Mouse (Mus musculus): ENCODE measurements around the gene Sel1l.
A peak's percentile ranks its signal among the peaks of the same experiment; 100 is the strongest.
"Not testable (repeated sequence)": the region's sequence is repeated elsewhere in the genome, so short reads cannot be mapped to it uniquely, and the experiment has no call there.

Sel1l gene

DNA sequence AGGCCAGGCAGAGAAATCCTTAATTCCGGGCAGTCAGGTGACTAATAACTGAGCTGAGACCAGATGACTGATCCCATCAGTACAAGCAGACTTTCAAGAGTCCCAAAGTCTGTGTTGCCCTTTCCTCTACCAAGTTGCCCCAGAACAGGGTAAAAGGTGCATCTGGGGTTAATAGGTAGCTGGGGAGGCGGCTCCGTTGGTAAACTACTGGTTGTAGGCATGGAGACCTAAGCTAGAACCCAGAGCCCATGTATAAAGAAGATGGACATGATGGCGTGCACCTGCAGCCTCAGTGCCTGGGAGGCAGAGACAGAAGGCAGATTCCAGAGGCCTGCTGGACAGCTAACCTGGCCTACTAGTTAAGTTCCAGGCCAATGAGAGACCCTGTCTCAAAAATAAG lies 30.2 kb downstream of the Sel1l start:
- no peak for DNase-seq (ENCODE audit: low spot score)

- peak; percentile 13 for DNase-seq (ENCODE audit: low spot score)
Measured at GRCm38 (mm10) chr12:91815990-91816389, 33.0 kb downstream of the Sel1l start.

GRCm38 (mm10) chr12:91815552-91815951 lies 33.4 kb downstream of the Sel1l start:
- no peak for DNase-seq (ENCODE audit: low spot score)

- no peak for DNase-seq (ENCODE audit: low spot score)
Measured at GRCm38 (mm10) chr12:91808911-91809310, 40.0 kb downstream of the Sel1l start.

- DNase-seq (ENCODE audit: low spot score), result no peak
Measured at GRCm38 (mm10) chr12:91807761-91808160, 41.2 kb downstream of the Sel1l start.

DNA sequence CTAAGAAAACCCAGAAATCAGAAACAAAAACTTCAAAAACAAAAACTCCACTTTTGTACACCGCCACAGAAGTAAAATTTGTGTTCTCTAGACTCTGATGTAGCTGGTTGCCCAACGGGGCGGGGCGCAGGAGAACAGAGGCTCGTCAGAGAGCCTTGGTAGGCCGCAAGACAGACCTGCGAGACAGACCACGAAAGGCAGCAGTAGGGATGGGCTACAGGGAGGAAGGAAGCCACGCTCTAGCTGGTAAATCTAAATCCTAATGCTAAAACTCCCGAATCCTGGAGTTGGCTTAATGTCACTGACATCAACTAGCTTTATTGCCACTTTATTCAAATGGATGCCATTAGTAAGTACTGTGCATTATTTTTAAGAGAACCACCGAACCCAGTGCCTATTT lies 41.9 kb downstream of the Sel1l start:
- no peak for DNase-seq (ENCODE audit: low spot score)

GRCm38 (mm10) chr12:91804262-91804661 lies 44.7 kb downstream of the Sel1l start:
- no peak for DNase-seq (ENCODE audit: low spot score)

- DNase-seq (ENCODE audit: low spot score), result no peak
Measured at GRCm38 (mm10) chr12:91803207-91803932, 45.6 kb downstream of the Sel1l start.

DNA sequence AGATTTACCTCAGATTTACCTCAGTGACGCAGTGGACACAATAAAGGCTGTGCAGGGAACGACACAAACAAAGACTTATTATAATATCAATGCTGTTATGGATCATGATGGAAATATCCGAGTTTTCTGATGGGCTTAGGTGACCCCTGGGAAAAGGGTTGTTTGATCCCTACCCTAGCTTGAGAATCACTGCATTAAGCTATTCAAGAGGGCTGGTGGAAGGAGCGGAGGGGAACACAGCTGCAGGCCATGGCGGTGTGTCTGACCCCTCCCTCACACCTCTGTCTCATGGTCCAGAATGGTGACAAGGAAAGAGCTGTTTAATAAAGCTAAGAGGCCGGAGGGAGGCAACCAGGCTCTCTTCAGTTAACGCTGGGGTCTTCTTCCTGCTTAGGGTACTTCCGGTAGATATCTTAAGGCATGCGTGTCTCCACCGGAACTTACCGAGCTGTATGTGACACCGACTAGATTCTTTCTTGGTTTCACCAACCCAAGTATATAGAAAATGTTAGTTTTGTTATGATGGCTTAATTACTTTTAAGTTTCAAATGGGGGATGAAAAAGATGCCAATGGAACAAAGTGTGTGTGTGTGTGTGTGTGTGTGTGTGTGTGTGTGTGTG lies 46.3 kb downstream of the Sel1l start:
- DNase-seq (ENCODE audit: low spot score), result no peak

DNA sequence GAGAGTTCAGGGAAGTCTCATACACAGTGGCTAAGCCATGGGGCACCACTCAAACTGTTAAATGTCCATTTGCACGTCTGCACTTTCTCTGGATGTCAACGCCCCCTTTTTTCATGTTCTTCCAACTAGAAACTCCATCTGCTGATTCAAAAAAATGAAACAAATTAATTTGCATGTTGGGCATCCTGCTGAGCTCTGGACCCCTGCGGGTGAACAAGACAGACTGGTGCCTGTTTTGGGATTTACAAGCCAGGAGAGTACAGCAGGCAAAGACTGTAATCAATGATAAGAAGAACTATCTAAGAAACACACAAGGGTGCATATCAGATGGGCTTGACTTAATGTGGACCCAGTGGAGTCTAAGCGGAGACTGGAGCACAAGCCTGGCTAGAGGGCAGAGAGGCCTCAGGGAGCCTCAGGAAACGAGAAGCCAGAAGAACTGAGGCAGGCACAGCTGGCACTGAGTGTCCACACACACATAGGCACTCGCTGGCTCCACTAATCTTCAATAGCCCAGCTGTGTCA lies 48.0 kb downstream of the Sel1l start:
- no peak for DNase-seq (ENCODE audit: low spot score)

DNA sequence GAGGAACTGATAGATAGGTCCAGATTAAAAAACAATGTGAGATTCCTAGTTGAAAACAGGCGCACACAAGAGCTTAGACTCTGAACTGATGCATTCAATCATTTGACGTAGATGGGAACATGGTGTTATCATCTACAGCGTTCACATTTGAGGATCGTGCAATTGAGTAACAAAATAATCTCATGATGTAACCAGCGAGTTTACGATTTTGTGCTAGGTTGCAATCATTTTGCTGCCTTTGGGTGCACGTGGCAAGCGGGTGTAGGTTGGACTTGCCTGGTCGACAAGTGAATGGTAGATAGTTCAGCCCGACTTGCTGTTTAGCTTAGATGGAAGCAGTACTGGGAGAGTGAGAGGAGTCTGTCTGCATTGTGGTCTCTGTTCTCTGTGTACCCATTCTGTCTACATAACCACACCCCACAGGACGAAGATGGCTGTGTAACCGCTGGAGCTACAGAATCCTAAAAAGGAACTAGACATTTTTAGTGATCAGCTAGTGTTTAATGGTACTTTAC lies 49.1 kb downstream of the Sel1l start:
- no peak for DNase-seq (ENCODE audit: low spot score)

GRCm38 (mm10) chr12:91799379-91799773 lies 49.6 kb downstream of the Sel1l start:
- DNase-seq (ENCODE audit: low spot score), result no peak

- DNase-seq (ENCODE audit: low spot score), result no peak
Measured at GRCm38 (mm10) chr12:91798720-91799378, 50.1 kb downstream of the Sel1l start.

GRCm38 (mm10) chr12:91796774-91797173 lies 52.2 kb downstream of the Sel1l start:
- no peak for DNase-seq (ENCODE audit: low spot score)

GRCm38 (mm10) chr12:91793266-91793665 lies 55.7 kb downstream of the Sel1l start:
- no peak for DNase-seq (ENCODE audit: low spot score)

DNA sequence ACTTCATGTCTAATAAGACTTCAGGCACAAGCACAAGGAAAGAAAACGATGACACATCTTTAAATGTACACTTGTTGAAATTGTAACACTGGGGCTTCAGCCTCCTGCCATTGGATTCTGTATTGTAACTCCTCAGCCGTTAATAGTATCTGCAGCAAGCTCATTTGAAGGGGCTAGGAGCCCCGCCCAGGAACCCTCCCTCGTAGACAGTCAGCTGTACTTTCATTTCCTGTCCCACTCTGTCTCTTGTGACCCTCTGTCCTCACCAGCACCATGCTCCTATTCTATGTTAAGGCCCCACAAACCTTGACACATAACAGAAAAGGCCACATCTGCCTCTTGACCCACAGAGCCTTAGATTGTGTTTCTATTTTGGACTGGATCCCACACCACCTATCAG lies 57.1 kb downstream of the Sel1l start:
- DNase-seq (ENCODE audit: low spot score), result no peak

- no peak for DNase-seq (ENCODE audit: low spot score)
Measured at GRCm38 (mm10) chr12:91789801-91790200, 59.2 kb downstream of the Sel1l start.

- not testable (repeated sequence) for DNase-seq (ENCODE audit: low spot score)
Measured at GRCm38 (mm10) chr12:91788446-91788845, 60.5 kb downstream of the Sel1l start.

- DNase-seq (ENCODE audit: low spot score), result no peak
Measured at GRCm38 (mm10) chr12:91787959-91788437, 61.0 kb downstream of the Sel1l start, which contains the start of gene Ston2. Gene Ston2 (minus strand): TSS chr12:91788387.

DNA sequence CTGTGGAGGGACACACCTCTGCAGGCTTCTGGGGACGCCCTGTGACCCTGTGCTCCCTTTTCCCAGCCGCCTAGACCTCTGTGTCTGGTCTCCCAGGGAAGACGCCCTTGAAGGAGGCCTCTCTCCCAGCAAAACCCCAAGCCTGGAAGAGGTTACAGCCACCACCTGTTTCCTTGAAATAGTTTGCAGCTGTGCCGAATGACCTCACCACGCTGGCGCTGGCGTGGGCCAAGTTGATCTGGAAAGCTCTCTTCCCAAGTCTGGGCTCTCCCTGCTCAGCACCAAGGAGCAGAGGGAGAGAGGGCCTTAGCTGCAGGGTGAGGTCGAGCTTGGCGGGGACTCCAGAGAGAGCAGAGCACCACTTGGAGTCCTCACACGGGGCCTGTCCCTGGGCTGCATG lies 62.6 kb downstream of the Sel1l start:
- peak; percentile 32 for DNase-seq (ENCODE audit: low spot score)

GRCm38 (mm10) chr12:91781432-91781831 lies 67.5 kb downstream of the Sel1l start:
- DNase-seq (ENCODE audit: low spot score), result no peak

DNA sequence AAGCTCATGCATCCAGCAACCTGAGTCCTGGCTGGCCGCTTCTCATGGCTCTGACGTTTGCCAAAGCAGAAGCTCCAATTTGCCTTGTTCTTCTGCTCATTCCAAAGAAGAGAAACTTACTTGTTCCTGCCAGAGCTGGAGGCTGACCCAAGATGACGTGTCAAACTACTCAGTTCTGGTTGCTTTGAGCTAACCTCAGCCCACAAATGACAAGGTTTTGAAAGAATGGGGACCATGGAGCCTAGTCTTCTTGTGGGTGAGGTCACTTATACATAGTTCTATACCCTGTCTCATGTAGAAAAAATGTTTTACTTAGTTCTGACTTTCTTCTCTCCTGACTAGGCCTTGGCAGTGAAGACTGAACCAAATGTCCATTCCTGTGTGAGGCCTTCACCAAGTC lies 68.4 kb downstream of the Sel1l start:
- no peak for DNase-seq (ENCODE audit: low spot score)

- DNase-seq (ENCODE audit: low spot score), result peak; percentile 60
Measured at GRCm38 (mm10) chr12:91779004-91779365, 70.0 kb downstream of the Sel1l start.
